Mouse (Mus musculus) 3134 (cell line): ENCODE data around the gene Dagla.

Experiments used
- DNase-seq: peaks from one replicate; pipeline ENCODE4 v3.0.0-alpha.2; 2011; ENCODE audit warnings: low spot score; ENCODE audit not compliant: insufficient read length; ENCODE audit errors: extremely low read depth

Gene Dagla

DNA sequence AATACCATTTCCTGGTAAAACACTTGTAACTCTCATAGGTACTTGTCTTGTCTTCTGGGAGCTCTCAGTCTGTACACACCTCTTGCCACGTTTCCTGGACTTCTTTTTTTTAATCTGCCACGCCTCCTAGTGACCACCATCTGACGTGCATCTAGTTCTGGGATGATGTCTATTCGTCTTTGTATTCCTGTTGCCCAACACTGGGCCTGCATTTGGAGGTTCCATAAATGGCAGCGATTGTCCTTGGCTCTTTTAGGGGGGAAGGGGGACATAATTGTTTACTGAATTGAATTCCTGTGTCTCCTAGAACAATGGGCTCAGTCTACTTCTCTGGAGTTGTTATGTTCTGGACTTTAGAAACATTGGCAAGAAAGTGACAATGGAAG lies 100.1 kb downstream of the Dagla start:
- no peak for DNase-seq

DNA sequence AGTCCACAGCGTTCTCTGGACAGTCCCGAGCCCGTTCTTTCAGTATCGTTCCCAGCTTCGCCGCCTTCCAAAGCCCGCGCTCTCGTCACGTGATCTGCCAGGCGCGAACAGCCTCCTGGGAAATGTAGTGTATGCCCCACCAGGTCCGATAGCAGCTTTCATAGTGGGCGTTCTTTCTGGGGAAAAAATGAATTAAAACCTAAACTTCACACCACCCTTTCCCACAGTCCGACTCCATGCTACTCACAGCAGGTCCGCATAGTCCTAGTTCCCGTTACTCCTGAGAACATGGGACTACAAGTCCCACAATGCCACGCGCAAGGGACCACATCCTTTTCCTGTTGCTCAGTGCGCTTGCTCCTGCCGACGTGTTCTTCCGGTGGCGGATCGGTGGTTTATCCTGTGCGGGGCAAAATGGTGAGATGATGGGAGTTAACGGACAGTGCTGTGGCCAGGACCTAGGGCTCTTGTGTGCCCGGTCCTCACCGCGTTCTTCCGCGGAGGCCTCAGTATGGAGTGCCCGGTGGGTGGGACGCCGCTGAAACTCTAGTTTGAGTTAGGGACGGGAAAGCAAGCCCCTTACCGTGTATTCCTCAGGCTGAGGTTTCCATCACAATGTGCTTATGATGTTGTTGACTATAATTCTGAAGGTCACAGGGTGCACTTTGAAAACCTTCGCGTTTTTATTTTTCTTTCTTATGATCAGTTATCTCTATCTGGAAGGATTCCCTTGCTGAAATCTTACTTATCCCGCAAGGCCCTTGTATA lies 100.6 kb downstream of the Dagla start, which contains the start of the genes Tmem258 and Fen1:
Gene Tmem258 (plus strand): TSS at position 167 of the 768 bp plus-strand sequence.
Gene Fen1 (minus strand): TSS at position 322 of the 768 bp plus-strand sequence.
- peak; percentile 85 for DNase-seq

GRCm38 (mm10) chr19:10203146-10203847 lies 101.4 kb downstream of the Dagla start:
- no peak for DNase-seq

DNA sequence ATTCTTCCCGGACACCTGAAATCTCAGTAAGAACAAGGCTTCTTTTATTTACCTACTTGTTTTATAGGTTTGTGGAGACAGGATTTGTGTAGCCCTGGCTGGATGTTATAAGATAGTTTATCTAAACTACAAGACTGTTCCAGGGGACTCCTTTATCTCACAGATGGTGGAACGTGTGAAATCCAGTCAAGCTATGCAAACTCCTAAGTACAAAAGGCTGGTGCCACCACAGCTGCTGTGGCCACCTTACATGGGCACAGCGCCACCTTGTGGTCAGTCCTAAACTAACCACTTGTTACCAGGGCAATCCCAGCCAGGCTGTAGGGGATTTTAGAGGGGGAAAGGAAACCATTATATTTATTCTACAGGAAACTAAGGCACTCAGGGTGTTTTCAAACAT lies 106.0 kb downstream of the Dagla start:
- peak; percentile 42 for DNase-seq

GRCm38 (mm10) chr19:10198286-10198685 lies 106.4 kb downstream of the Dagla start:
- no peak for DNase-seq

DNA sequence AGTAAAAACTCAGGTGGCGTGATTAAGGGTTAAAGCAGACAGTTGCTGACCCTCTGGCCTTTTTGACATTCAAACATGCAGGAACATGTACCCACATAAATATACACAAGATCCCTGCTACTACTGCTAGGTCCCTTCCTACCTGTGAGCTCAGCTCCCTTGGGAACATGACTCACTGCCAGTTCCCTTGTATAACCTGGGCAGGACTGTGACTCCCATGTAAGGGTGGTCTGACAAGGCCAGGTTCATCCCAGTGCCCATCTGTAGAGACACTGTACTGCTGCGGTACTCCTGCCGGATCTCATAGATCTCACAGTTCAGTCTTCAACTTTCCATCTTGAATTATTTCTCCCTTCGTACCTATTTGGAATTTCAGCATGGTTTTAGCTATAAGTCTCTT lies 107.5 kb downstream of the Dagla start:
- DNase-seq: no peak
